Mouse (Mus musculus) liver, embryonic 14.5 days (tissue): ENCODE data around the gene Fuk.

ENCODE experiments used
- CTCF ChIP-seq: IDR thresholded peaks from 2 replicates; pipeline ENCODE4 v1.5.1; 2016; ENCODE audit warnings: antibody characterized with exemption, low read depth, control low read depth
- EP300 ChIP-seq: IDR thresholded peaks from 2 replicates; pipeline ENCODE4 v1.6.1; 2016; ENCODE audit warnings: antibody characterized with exemption, low read depth

GRCm38 (mm10) chr8:110928435-110928834 is 26.1 kb upstream of the Fuk start:
- TF ChIP-seq EP300: no peak
- no peak for TF ChIP-seq CTCF
